Mouse (Mus musculus): ENCODE data around the gene Gng3.

Gng3 gene

DNA sequence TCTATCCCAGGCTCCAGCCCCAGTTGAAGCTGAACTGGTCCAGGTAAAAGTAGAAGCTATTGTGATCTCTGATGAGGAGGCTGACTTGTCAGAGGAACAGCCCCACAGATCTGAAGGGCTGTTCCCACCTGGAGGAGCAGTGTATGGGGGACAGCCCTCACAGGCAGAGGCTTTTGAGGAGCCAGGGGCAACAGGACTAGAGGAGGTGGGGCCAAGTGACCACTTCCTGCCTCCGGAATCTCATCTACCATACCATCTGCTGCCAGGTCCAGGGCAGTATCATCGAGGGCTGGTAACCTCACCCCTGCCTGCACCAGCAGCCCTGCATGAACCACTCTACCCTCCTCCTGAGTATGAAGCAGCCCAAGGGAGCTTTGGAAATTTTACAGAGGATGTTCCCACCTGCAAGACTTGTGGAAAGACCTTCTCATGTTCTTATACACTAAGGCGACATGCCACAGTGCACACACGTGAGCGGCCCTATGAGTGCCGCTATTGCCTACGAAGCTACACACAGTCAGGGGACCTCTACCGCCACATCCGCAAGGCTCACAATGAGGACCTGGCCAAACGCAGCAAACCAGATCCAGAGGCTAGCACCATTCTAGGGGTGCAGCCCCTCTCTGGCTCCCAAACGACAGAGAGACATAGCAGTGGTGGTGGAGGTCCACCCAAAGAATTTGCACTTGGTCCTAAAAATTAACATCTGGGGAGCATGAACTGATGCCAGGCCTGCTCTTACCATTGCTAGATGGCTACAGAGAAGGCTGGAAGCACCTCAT is 34.9 kb downstream of the Gng3 start:
- DNase-seq: no peak

GRCm38 (mm10) chr19:8803204-8803780 is 35.7 kb downstream of the Gng3 start:
- no peak for DNase-seq

DNA sequence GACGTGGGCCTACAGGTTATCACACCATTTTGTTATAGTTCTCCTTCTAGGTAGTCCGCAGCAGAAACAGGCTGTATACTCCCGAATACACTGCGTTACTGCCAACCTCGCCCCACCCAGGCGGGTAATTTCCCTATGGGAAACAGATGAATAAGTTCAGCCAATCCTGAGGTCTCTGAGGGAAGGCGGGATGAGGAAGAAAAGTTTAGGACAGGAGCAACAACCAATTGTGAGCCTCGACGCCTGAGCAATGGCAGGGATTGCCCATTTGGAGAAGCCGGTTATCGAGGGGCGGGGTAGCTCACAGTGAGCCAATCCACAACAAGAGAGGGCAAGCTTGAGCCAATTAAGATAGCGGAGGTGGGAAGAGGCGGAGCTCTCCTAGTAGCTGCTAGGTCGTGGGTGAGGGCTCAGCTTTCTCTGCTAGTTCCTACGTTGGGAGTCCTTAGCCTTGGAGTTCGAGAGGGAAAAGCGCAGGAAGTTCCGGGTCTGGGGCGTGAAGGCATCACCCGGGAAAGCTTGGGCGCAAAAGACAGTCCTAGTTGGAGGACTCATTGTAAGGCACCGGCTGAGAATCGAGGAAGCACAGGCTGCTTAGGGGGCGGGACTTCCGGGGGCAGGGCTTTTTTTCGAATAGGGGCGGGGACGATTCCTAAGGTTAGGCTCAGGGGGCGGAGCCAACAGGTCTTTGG is 36.7 kb downstream of the Gng3 start, which contains the start of gene Zbtb3:
Zbtb3 (plus strand) TSS at position 426 of the 692 bp plus-strand sequence.
- DNase-seq: peak; percentile 99

GRCm38 (mm10) chr19:8798947-8799315 is 40.1 kb downstream of the Gng3 start:
- no peak for DNase-seq

DNA sequence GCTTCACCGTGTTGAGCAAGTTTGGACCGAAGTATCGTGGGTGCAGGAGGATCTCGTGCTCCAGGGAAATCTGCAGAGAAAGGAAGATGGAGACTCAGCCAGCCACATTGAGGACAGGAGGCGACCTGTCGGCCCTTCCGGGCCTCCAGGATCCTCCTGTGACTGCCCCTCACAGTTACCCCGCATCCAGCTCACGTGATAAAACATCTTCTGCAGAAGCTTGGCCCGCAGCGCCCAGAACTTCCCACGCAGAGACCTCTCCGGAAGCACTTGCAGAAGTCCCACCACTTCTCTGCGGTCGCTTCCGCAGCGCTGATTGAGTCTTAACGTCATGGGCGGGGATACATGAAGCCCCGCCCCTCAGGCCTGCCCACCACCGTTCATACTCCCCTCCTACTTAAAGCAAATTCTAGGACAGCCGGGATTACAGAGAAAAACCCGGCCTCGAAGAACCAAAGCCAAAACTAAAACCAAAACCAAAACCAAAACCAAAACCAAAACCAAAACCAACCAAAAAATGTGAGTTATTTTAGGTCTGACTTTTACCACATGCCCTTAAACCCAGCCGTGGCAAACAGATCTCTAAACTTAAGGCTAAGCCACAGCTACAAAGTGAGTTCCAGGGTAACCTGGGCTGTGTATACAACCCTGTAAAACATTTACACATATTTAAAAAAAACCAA is 40.6 kb downstream of the Gng3 start, which contains the start of gene Polr2g:
Polr2g (minus strand) TSS at position 314 of the 683 bp plus-strand sequence.
- peak; percentile 96 for DNase-seq

DNA sequence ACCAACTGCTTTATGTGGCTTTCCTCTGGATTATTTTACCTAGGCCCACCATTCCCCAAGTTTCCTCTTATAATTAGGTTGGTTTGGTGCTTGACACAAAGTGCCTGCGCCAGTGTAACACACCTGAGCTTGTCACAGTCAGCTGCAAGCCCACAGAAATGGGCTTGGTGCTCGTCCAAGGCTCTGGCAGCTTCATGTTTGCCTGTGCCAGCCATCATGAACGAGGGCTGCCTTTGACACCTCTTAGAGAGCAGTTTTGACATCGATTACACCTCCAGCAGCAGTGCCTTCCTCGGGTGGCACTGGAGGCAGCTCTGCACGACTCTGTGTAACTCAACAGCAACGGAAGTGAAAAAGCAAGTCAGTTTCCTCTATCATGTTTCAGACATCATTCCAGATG is 48.8 kb downstream of the Gng3 start:
- DNase-seq: no peak

GRCm38 (mm10) chr19:8789171-8789570 is 49.8 kb downstream of the Gng3 start:
- DNase-seq: no peak

DNA sequence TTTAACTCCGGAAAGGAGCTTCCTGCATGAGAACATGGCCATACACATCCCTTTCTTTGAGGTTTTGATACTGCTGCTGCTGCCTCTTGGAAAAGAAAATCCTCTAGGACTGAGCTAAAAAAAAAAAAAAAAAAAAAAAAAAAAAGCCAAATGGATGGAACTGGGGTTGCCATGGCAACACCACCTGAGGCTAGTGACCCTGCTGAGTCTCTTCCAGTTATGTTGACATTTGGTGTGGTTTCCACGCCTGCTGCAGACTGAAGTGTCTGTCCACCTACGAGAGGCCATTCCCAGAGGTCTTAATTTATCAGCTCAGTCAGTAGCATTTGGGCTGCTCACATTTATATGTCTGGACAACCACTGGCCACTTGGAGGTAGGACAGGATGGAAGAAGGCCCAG is 50.5 kb downstream of the Gng3 start:
- no peak for DNase-seq

All from lung, postnatal 36 days (tissue).